ENCODE assay signal across 9 mouse cellular contexts in genomic region chr15:77156525-77156924, GRCm38 (mm10).
A peak's percentile ranks its signal among the peaks of the same experiment; 100 is the strongest.
DNase-seq lines count a peak whose midpoint lies in the region; ATAC-seq and TF ChIP-seq lines count a peak whose summit lies in the region.
"Had no signal": no experiment of that assay in that cellular context is flagged by ENCODE, and none has a peak within 500 bp of the region (broad histone marks: within the 10 kb centered on the region; RNA-seq: fewer than 3 reads in every experiment).

No protein-coding gene starts in this region.

- no peak for TF ChIP-seq CTCF in gastrocnemius, adult 2 months (IDR thresholded peaks at IDR 0.05)

- no peaks in the 10 kb centered on the region for H3K36me3 ChIP-seq in hindbrain, embryonic 13.5 days
- H3K36me3 ChIP-seq in hindbrain, embryonic 10.5 days = no peaks in the 10 kb centered on the region
- no peaks in the 10 kb centered on the region for H3K36me3 ChIP-seq in hindbrain, embryonic 15.5 days
- H3K36me3 ChIP-seq: limb, embryonic 13.5 days had no signal

- no peak for ATAC-seq in hindbrain, embryonic 13.5 days (ENCODE audit: low FRiP score)
- no peak for ATAC-seq in hindbrain, embryonic 15.5 days (ENCODE audit: low FRiP score, low read depth)

- H3K27me3 ChIP-seq in hindbrain, embryonic 13.5 days = no peaks in the 10 kb centered on the region
- H3K27me3 ChIP-seq in hindbrain, embryonic 10.5 days (ENCODE audit: insufficient read depth, poor library complexity, severe bottlenecking) = no peaks in the 10 kb centered on the region
- H3K27me3 ChIP-seq in hindbrain, embryonic 15.5 days = no peaks in the 10 kb centered on the region
- H3K27me3 ChIP-seq: limb, embryonic 13.5 days had no signal

- H3K27ac ChIP-seq in hindbrain, embryonic 13.5 days = peak overlapping the region; percentile 46
- no peak overlapping the region for H3K27ac ChIP-seq in hindbrain, embryonic 10.5 days
- H3K27ac ChIP-seq in gastrocnemius, adult 2 months = peak overlapping the region; percentile 88
- peak overlapping the region; percentile 25; the same call in 1 of the 2 replicates for H3K27ac ChIP-seq in hindbrain, embryonic 15.5 days (replicated peaks)
- H3K27ac ChIP-seq: limb, embryonic 13.5 days had no signal

- no peak overlapping the region for H3K9ac ChIP-seq in hindbrain, embryonic 13.5 days
- H3K9ac ChIP-seq in hindbrain, embryonic 15.5 days = no peak overlapping the region
- H3K9ac ChIP-seq: limb, embryonic 13.5 days had no signal

- intact Hi-C loops in gastrocnemius, adult 2 months (cut with DNase I) = no loop called here

- no peaks in the 10 kb centered on the region for H3K9me3 ChIP-seq in hindbrain, embryonic 13.5 days
- no peaks in the 10 kb centered on the region for H3K9me3 ChIP-seq in hindbrain, embryonic 10.5 days
- H3K9me3 ChIP-seq in hindbrain, embryonic 15.5 days = no peaks in the 10 kb centered on the region
- H3K9me3 ChIP-seq: limb, embryonic 13.5 days had no signal

- H3K4me1 ChIP-seq in hindbrain, embryonic 13.5 days (replicated peaks) = peaks cover 21% of the 10 kb centered on the region
- H3K4me1 ChIP-seq in hindbrain, embryonic 10.5 days (replicated peaks) = peaks cover 40% of the 10 kb centered on the region
- H3K4me1 ChIP-seq in hindbrain, embryonic 15.5 days (replicated peaks) = peaks cover 20% of the 10 kb centered on the region

- H3K4me2 ChIP-seq in hindbrain, embryonic 13.5 days = no peak overlapping the region
- no peak overlapping the region for H3K4me2 ChIP-seq in hindbrain, embryonic 15.5 days
- H3K4me2 ChIP-seq: limb, embryonic 13.5 days had no signal

- H3K4me3 ChIP-seq in hindbrain, embryonic 13.5 days = no peak overlapping the region
- H3K4me3 ChIP-seq in hindbrain, embryonic 10.5 days = no peak overlapping the region
- no peak overlapping the region for H3K4me3 ChIP-seq in gastrocnemius, adult 2 months
- H3K4me3 ChIP-seq in hindbrain, embryonic 15.5 days = no peak overlapping the region
- H3K4me3 ChIP-seq: limb, embryonic 13.5 days had no signal

- WGBS in hindbrain, embryonic 13.5 days = 35% methylated on average over 3 of the region's 3 CpGs
- 73% methylated on average over 3 of the region's 3 CpGs for WGBS in hindbrain, embryonic 10.5 days
- 48% methylated on average over 3 of the region's 3 CpGs for WGBS in hindbrain, embryonic 15.5 days

- no peak for DNase-seq in hindbrain, embryonic 10.5 days (ENCODE audit: low spot score)
- DNase-seq in NIH3T3 (ENCODE audit: low read depth) = peak; percentile 65
- DNase-seq in gastrocnemius, adult 2 months = peak; percentile 85
- peak; percentile 56 for DNase-seq in lung, postnatal 25 days (ENCODE audit: low spot score)
- DNase-seq in yolk sac, embryonic 10.5 days (ENCODE audit: low spot score) = no peak
- DNase-seq in B cell, adult 2 months = no peak

Comparison
In these comparisons a context has a peak if more than half of its experiments do, and no peak if none do; other contexts are left out.
1. DNase-seq: peak in NIH3T3 (single experiment), gastrocnemius, adult 2 months (single experiment) and lung, postnatal 25 days (single experiment); none in hindbrain, embryonic 10.5 days (single experiment), yolk sac, embryonic 10.5 days (single experiment) and B cell, adult 2 months (0 of 2).